In genomic region chr7:128790045-128790444, GRCm38 (mm10) we compare ENCODE assay signal across 19 mouse cellular contexts. TPM values are rescaled to one million over a fixed set of nuclear protein-coding genes. Genes with fewer than 3 reads are reported as not detected.
A peak's percentile ranks its signal among the peaks of the same experiment; 100 is the strongest.
DNase-seq lines count a peak whose midpoint lies in the region; ATAC-seq and TF ChIP-seq lines count a peak whose summit lies in the region.
"Had no signal": no experiment of that assay in that cellular context is flagged by ENCODE, and none has a peak within 500 bp of the region (broad histone marks: within the 10 kb centered on the region; RNA-seq: fewer than 3 reads in every experiment).

No protein-coding gene starts in this region.

- H3K9ac ChIP-seq in liver, postnatal 0 days (replicated peaks) = no peak overlapping the region
- H3K9ac ChIP-seq: midbrain, embryonic 12.5 days; neural tube, embryonic 15.5 days had no signal

- TF ChIP-seq EP300 in liver, postnatal 0 days (IDR thresholded peaks at IDR 0.05; ENCODE audit: low read depth) = 0 out of 2 replicates have a peak, but pooled peaks have one; percentile 17

- H3K27ac ChIP-seq in liver, postnatal 0 days (ENCODE audit: low read depth) = no peak overlapping the region
- H3K27ac ChIP-seq: heart, embryonic 10.5 days; left cerebral cortex, adult 2 months; midbrain, embryonic 12.5 days; neural tube, embryonic 15.5 days had no signal

- DNase-seq in adrenal gland, adult (ENCODE audit: inconsistent age in 2 of 2, low spot score in 1 of 2) = peak; percentile 23 to 25
- DNase-seq in adrenal gland, postnatal 4 days (ENCODE audit: low spot score in 2 of 2) = no peak
- no peak for DNase-seq in liver, postnatal 0 days
- no peak for DNase-seq in liver
- DNase-seq in fibroblast of lung, adult 2 months (ENCODE audit: low read depth) = peak; percentile 15
- no peak for DNase-seq in adrenal gland, postnatal 14 days
- DNase-seq: adrenal gland, postnatal 25 days; cerebellum, adult 9-10 months; heart, postnatal 10 days; lung, postnatal 10 days; thymus, postnatal 36 days had no signal

- 82% methylated on average over 4 of the region's 4 CpGs for WGBS in liver, postnatal 0 days (ENCODE audit: insufficient replicate concordance)

- no peak for TF ChIP-seq CTCF in liver, postnatal 0 days (IDR thresholded peaks at IDR 0.05; ENCODE audit: low read depth)

- no peak for ATAC-seq in liver, postnatal 0 days
- ATAC-seq in erythroid progenitor cell, adult 5-6 weeks (replicated peaks; ENCODE audit: low FRiP score, poor library complexity, severe bottlenecking) = no peak
- ATAC-seq: CD4-positive, CD25-positive, alpha-beta regulatory T cell, adult 4 months; forebrain, embryonic 14.5 days; intestine, postnatal 0 days had no signal

- H3K4me3 ChIP-seq in liver, postnatal 0 days (ENCODE audit: low read depth, low read length) = no peak overlapping the region
- H3K4me3 ChIP-seq: heart, embryonic 10.5 days; left cerebral cortex, adult 2 months; midbrain, embryonic 12.5 days; neural tube, embryonic 15.5 days had no signal

- H3K36me3 ChIP-seq in liver, postnatal 0 days (replicated peaks; ENCODE audit: insufficient read depth, low read length) = peaks cover 7% of the 10 kb centered on the region

- H3K4me1 ChIP-seq in liver, postnatal 0 days (ENCODE audit: insufficient read depth) = no peaks in the 10 kb centered on the region
- H3K4me1 ChIP-seq: heart, embryonic 10.5 days; midbrain, embryonic 12.5 days; neural tube, embryonic 15.5 days had no signal

- no peaks in the 10 kb centered on the region for H3K9me3 ChIP-seq in liver, postnatal 0 days (ENCODE audit: low read length)
- H3K9me3 ChIP-seq: heart, embryonic 10.5 days; midbrain, embryonic 12.5 days; neural tube, embryonic 15.5 days had no signal

- H3K4me2 ChIP-seq in liver, postnatal 0 days (ENCODE audit: low read depth, low read length) = no peak overlapping the region
- H3K4me2 ChIP-seq: midbrain, embryonic 12.5 days; neural tube, embryonic 15.5 days had no signal

- H3K27me3 ChIP-seq in liver, postnatal 0 days (ENCODE audit: insufficient read depth, low read length) = no peaks in the 10 kb centered on the region
- H3K27me3 ChIP-seq: midbrain, embryonic 12.5 days; neural tube, embryonic 15.5 days had no signal

RNA-seq across cellular contexts. Expression of gene Sec23ip, which starts 45.3 kb away (rescaled TPM):
- 10 to 100 TPM; 43.7 to 46.0 TPM for total RNA-seq in adrenal gland, postnatal 4 days (2021)
- polyA plus RNA-seq in liver, postnatal 0 days (2015; fragmentation: Nextera tagmentation; extraction: Ambion mirVana) = 10.2 and 11.3 TPM in 2 replicates
- total RNA-seq in erythroid progenitor cell, adult 5-6 weeks (2015; ENCODE audit: low replicate concordance) = 15.5 and 38.6 TPM in 2 replicates
- total RNA-seq in erythroid progenitor cell, adult 5-6 weeks (2017; ENCODE audit: low replicate concordance) = 23.8 and 26.3 TPM in 2 replicates
- 38.2 and 40.8 TPM in 2 replicates for total RNA-seq in adrenal gland, postnatal 14 days (2021)

RNA-seq across cellular contexts. Expression of gene Mcmbp, which starts 49.8 kb away (rescaled TPM):
- total RNA-seq in adrenal gland, postnatal 4 days (2021) = 10 to 100 TPM; 49.0 to 50.8 TPM
- 19.5 and 19.9 TPM in 2 replicates for polyA plus RNA-seq in liver, postnatal 0 days (2015; fragmentation: Nextera tagmentation; extraction: Ambion mirVana)
- total RNA-seq in erythroid progenitor cell, adult 5-6 weeks (2015; ENCODE audit: low replicate concordance) = 23.8 and 50.7 TPM in 2 replicates
- total RNA-seq in erythroid progenitor cell, adult 5-6 weeks (2017; ENCODE audit: low replicate concordance) = 11.9 and 15.3 TPM in 2 replicates
- 41.9 and 42.2 TPM in 2 replicates for total RNA-seq in adrenal gland, postnatal 14 days (2021)

Comparison
In these comparisons a context has a peak if more than half of its experiments do, and no peak if none do; other contexts are left out.
1. DNase-seq: peak in adrenal gland, adult (2 of 2) and fibroblast of lung, adult 2 months (single experiment); none in adrenal gland, postnatal 4 days (0 of 2), liver, postnatal 0 days (single experiment), liver (single experiment) and adrenal gland, postnatal 14 days (single experiment).